Mouse (Mus musculus) cerebellum, postnatal 14 days (tissue): ENCODE measurements at regions not wholly inside any gene's neighbourhood (a gene's known extent, or its start where the extent isn't known, plus 50 kb on each side); places are given as distances from the start of the nearest gene placed in this dataset.
A peak's percentile ranks its signal among the peaks of the same experiment; 100 is the strongest.

ENCODE experiments used
- DNase-seq, 2 experiments: peaks; one replicate each; pipeline ENCODE4 v3.0.0; 2021; ENCODE audit warnings: mixed read lengths in 2 of 2

DNA sequence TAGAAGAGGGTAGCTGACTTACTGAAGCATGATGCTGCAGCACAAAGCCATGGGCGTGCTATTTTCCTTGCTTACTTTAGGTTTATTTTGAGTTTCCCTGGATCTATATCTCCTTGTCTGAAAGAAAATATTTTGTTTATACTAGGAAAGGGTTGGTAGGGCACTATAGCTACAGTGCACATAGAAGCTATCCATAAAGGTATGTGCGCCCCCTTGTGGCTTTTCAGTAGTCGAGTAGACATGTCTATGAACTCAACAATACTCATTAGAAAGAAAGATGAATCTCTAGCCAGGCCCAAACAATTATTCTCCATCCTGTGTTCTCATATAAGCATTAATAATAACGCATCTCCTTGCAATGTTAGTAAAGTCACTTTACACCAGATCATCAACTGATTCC lies 114.3 kb downstream of the Rab38 start:
- DNase-seq, result peak; percentile 79 to 90

GRCm38 (mm10) chr7:88544976-88545654 lies 115.0 kb downstream of the Rab38 start:
- no peak for DNase-seq

- no peak for DNase-seq
Observed at GRCm38 (mm10) chr7:88575073-88575472, 145.0 kb downstream of the Rab38 start.

DNA sequence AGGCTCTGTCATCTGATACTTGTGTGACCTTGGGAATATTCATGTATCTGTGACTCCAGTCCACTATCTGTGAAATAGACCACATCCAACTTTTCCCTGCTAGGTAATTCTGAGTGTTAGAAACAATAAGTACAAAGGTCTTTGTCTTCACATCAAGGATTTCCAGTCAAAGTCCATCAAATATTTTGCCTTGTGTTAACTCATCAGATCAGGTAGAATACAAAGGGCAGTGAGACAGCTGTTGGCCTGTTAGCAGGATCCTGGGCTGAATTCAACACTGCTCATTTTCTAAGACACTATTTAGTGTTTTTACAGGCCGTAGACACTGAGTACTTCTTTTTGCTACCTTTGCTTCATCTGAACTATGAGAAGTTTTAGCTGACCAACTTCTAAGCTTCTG lies 170.7 kb downstream of the Rab38 start:
- DNase-seq, result no peak
